ENCODE assay signal across 18 mouse cellular contexts in genomic region chr2:146824043-146824442, GRCm38 (mm10). TPM values are rescaled to one million over a fixed set of nuclear protein-coding genes. Genes with fewer than 3 reads are reported as not detected.
DNase-seq lines count a peak whose midpoint lies in the region; ATAC-seq and TF ChIP-seq lines count a peak whose summit lies in the region.
"Had no signal": no experiment of that assay in that cellular context is flagged by ENCODE, and none has a peak within 500 bp of the region (broad histone marks: within the 10 kb centered on the region; RNA-seq: fewer than 3 reads in every experiment).

No protein-coding gene starts in this region.

- no peak for TF ChIP-seq CTCF in midbrain, postnatal 0 days (IDR thresholded peaks at IDR 0.05)

- no peak for DNase-seq in heart, adult 18-20 months
- DNase-seq in midbrain, postnatal 0 days (ENCODE audit: low spot score), result no peak
- no peak for DNase-seq in kidney, adult 9 months
- no peak for DNase-seq in kidney, postnatal 14 days
- DNase-seq: cerebellum, postnatal 14 days; gastrocnemius, adult 2 months; liver; right cerebral cortex, postnatal 4 days; thymus, adult 2 months had no signal

- 59% methylated on average over 8 of the region's 8 CpGs for WGBS in heart, embryonic 12.5 days
- WGBS in midbrain, embryonic 13.5 days, result 30% methylated on average over 8 of the region's 8 CpGs
- WGBS in midbrain, postnatal 0 days, result 40% methylated on average over 8 of the region's 8 CpGs
- 20% methylated on average over 8 of the region's 8 CpGs for WGBS in hindbrain, embryonic 12.5 days
- 33% methylated on average over 8 of the region's 8 CpGs for WGBS in neural tube, embryonic 12.5 days

- no peaks in the 10 kb centered on the region for H3K36me3 ChIP-seq in heart, embryonic 12.5 days
- no peaks in the 10 kb centered on the region for H3K36me3 ChIP-seq in midbrain, embryonic 13.5 days
- H3K36me3 ChIP-seq in midbrain, postnatal 0 days (ENCODE audit: insufficient read depth, low read length), result no peaks in the 10 kb centered on the region
- H3K36me3 ChIP-seq in hindbrain, embryonic 12.5 days, result no peaks in the 10 kb centered on the region
- H3K36me3 ChIP-seq in neural tube, embryonic 12.5 days, result no peaks in the 10 kb centered on the region
- H3K36me3 ChIP-seq: embryonic facial prominence, embryonic 13.5 days; kidney, embryonic 15.5 days; lung, embryonic 15.5 days had no signal

- no peak for ATAC-seq in heart, embryonic 12.5 days (ENCODE audit: insufficient number of reproducible peaks, low FRiP score)
- ATAC-seq in midbrain, embryonic 13.5 days, result peak; percentile 56
- ATAC-seq in midbrain, postnatal 0 days (ENCODE audit: low FRiP score), result no peak
- ATAC-seq in hindbrain, embryonic 12.5 days (ENCODE audit: low FRiP score), result no peak
- peak; percentile 29; the same call in 1 of the 2 replicates for ATAC-seq in neural tube, embryonic 12.5 days (ENCODE audit: low FRiP score, low read depth)
- ATAC-seq: Patski had no signal

- H3K4me2 ChIP-seq in heart, embryonic 12.5 days, result peak overlapping the region; percentile 41
- H3K4me2 ChIP-seq in midbrain, embryonic 13.5 days (replicated peaks), result peak overlapping the region; percentile 20; the same call in 1 of the 2 replicates
- H3K4me2 ChIP-seq in midbrain, postnatal 0 days (ENCODE audit: low read depth, low read length, poor library complexity, severe bottlenecking), result no peak overlapping the region
- H3K4me2 ChIP-seq in hindbrain, embryonic 12.5 days (replicated peaks), result 0 out of 2 replicates have a peak overlapping the region, but pooled peaks have one; percentile 19
- H3K4me2 ChIP-seq in neural tube, embryonic 12.5 days (replicated peaks), result peak overlapping the region; percentile 30
- H3K4me2 ChIP-seq: embryonic facial prominence, embryonic 13.5 days; kidney, embryonic 15.5 days; lung, embryonic 15.5 days had no signal

- no peaks in the 10 kb centered on the region for H3K9me3 ChIP-seq in heart, embryonic 12.5 days (replicated peaks)
- H3K9me3 ChIP-seq in midbrain, embryonic 13.5 days, result no peaks in the 10 kb centered on the region
- H3K9me3 ChIP-seq in midbrain, postnatal 0 days (ENCODE audit: low read length), result no peaks in the 10 kb centered on the region
- no peaks in the 10 kb centered on the region for H3K9me3 ChIP-seq in hindbrain, embryonic 12.5 days (replicated peaks)
- no peaks in the 10 kb centered on the region for H3K9me3 ChIP-seq in neural tube, embryonic 12.5 days
- H3K9me3 ChIP-seq: embryonic facial prominence, embryonic 13.5 days; kidney, embryonic 15.5 days; lung, embryonic 15.5 days had no signal

- peaks cover 11% of the 10 kb centered on the region for H3K4me1 ChIP-seq in heart, embryonic 12.5 days (replicated peaks)
- peaks cover 11% of the 10 kb centered on the region for H3K4me1 ChIP-seq in midbrain, embryonic 13.5 days (replicated peaks)
- H3K4me1 ChIP-seq in midbrain, postnatal 0 days (ENCODE audit: insufficient read depth, low read length), result no peaks in the 10 kb centered on the region
- peaks cover 10% of the 10 kb centered on the region for H3K4me1 ChIP-seq in hindbrain, embryonic 12.5 days
- H3K4me1 ChIP-seq in neural tube, embryonic 12.5 days, result peaks cover 8% of the 10 kb centered on the region
- H3K4me1 ChIP-seq: kidney, embryonic 15.5 days; lung, embryonic 15.5 days had no signal

- H3K9ac ChIP-seq in heart, embryonic 12.5 days, result no peak overlapping the region
- no peak overlapping the region for H3K9ac ChIP-seq in midbrain, embryonic 13.5 days (replicated peaks)
- H3K9ac ChIP-seq in midbrain, postnatal 0 days (replicated peaks; ENCODE audit: low read length, poor library complexity, severe bottlenecking), result no peak overlapping the region
- H3K9ac ChIP-seq in hindbrain, embryonic 12.5 days, result no peak overlapping the region
- no peak overlapping the region for H3K9ac ChIP-seq in neural tube, embryonic 12.5 days
- H3K9ac ChIP-seq: embryonic facial prominence, embryonic 13.5 days; kidney, embryonic 15.5 days; lung, embryonic 15.5 days had no signal

- no peak overlapping the region for H3K27ac ChIP-seq in heart, embryonic 12.5 days (ENCODE audit: poor library complexity, severe bottlenecking)
- H3K27ac ChIP-seq in midbrain, embryonic 13.5 days, result 0 out of 2 replicates have a peak overlapping the region, but pooled peaks have one; percentile 60
- no peak overlapping the region for H3K27ac ChIP-seq in midbrain, postnatal 0 days (ENCODE audit: low read depth, low read length)
- no peak overlapping the region for H3K27ac ChIP-seq in hindbrain, embryonic 12.5 days
- no peak overlapping the region for H3K27ac ChIP-seq in neural tube, embryonic 12.5 days
- H3K27ac ChIP-seq: embryonic facial prominence, embryonic 13.5 days; gastrocnemius, adult 2 months; kidney, embryonic 15.5 days; left cerebral cortex, adult 2 months; lung, embryonic 15.5 days had no signal

- no peak overlapping the region for H3K4me3 ChIP-seq in heart, embryonic 12.5 days
- H3K4me3 ChIP-seq in midbrain, embryonic 13.5 days (replicated peaks), result no peak overlapping the region
- H3K4me3 ChIP-seq in midbrain, postnatal 0 days (ENCODE audit: low read depth, low read length), result no peak overlapping the region
- no peak overlapping the region for H3K4me3 ChIP-seq in hindbrain, embryonic 12.5 days
- no peak overlapping the region for H3K4me3 ChIP-seq in neural tube, embryonic 12.5 days
- H3K4me3 ChIP-seq: embryonic facial prominence, embryonic 13.5 days; gastrocnemius, adult 2 months; kidney, embryonic 15.5 days; left cerebral cortex, adult 2 months; lung, embryonic 15.5 days had no signal

- H3K27me3 ChIP-seq in heart, embryonic 12.5 days (replicated peaks), result peaks cover 24% of the 10 kb centered on the region
- H3K27me3 ChIP-seq in midbrain, embryonic 13.5 days, result peaks cover 49% of the 10 kb centered on the region
- peaks cover 13% of the 10 kb centered on the region for H3K27me3 ChIP-seq in midbrain, postnatal 0 days (ENCODE audit: insufficient read depth, low read length)
- H3K27me3 ChIP-seq in hindbrain, embryonic 12.5 days, result peaks cover 40% of the 10 kb centered on the region
- H3K27me3 ChIP-seq in neural tube, embryonic 12.5 days (replicated peaks), result peaks cover 22% of the 10 kb centered on the region

RNA-seq across cellular contexts. Expression of gene Kiz, which starts 31.6 kb away (rescaled TPM):
- 20.3 and 20.5 TPM in 2 replicates for polyA plus RNA-seq in heart, embryonic 12.5 days (2016; fragmentation: Nextera tagmentation; extraction: Ambion mirVana)
- 100 to 1,000 TPM; 102 to 117 TPM for total RNA-seq in heart, adult 18-20 months (2021)
- 33.5 and 34.9 TPM in 2 replicates for polyA plus RNA-seq in midbrain, embryonic 13.5 days (2015; fragmentation: Nextera tagmentation; extraction: Ambion mirVana)
- 14.2 and 16.1 TPM in 2 replicates for total RNA-seq in midbrain, postnatal 0 days (2014; rRNA removed)
- polyA plus RNA-seq in midbrain, postnatal 0 days (2015; fragmentation: Nextera tagmentation; extraction: Ambion mirVana), result 17.4 and 18.0 TPM in 2 replicates
- 27.6 and 33.2 TPM in 2 replicates for polyA plus RNA-seq in hindbrain, embryonic 12.5 days (2016; fragmentation: Nextera tagmentation; extraction: Ambion mirVana)
- 31.4 and 34.1 TPM in 2 replicates for polyA plus RNA-seq in neural tube, embryonic 12.5 days (2016; fragmentation: Nextera tagmentation; extraction: Ambion mirVana)

Comparison
In these comparisons a context has a peak if more than half of its experiments do, and no peak if none do; other contexts are left out.
1. ATAC-seq: peak in midbrain, embryonic 13.5 days (single experiment) and neural tube, embryonic 12.5 days (single experiment); none in heart, embryonic 12.5 days (single experiment), midbrain, postnatal 0 days (single experiment) and hindbrain, embryonic 12.5 days (single experiment).